Mouse (Mus musculus): ENCODE measurements around the gene Sema3f. TPM values are rescaled to one million over a fixed set of nuclear protein-coding genes. Genes with fewer than 3 reads are reported as not detected.

Sema3f gene
- total RNA-seq, 1 experiment from 2014 or later, result 0.23 TPM

DNA sequence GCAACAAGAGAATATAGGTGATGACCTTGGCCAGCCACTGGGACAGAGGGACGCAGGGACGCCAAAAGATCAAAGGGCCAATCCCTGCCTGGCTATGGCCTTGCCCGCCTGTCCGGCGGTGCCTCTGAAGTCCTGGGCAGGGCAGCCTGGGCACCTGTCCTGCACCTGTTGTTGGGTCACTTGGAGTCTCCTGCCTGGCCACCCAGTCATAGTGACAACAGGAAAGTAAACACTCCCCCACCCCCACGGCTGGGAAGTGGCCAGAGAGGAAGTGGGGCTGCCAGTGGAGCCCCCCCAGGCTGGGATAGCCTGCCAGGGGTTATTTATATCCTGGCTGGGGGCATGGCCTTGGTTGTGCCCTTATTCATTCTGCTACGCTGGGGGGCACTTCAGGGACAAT lies 15.6 kb downstream of the Sema3f start:
- no peak for ATAC-seq (replicated peaks; ENCODE audit: low read depth, poor library complexity, severe bottlenecking)

DNA sequence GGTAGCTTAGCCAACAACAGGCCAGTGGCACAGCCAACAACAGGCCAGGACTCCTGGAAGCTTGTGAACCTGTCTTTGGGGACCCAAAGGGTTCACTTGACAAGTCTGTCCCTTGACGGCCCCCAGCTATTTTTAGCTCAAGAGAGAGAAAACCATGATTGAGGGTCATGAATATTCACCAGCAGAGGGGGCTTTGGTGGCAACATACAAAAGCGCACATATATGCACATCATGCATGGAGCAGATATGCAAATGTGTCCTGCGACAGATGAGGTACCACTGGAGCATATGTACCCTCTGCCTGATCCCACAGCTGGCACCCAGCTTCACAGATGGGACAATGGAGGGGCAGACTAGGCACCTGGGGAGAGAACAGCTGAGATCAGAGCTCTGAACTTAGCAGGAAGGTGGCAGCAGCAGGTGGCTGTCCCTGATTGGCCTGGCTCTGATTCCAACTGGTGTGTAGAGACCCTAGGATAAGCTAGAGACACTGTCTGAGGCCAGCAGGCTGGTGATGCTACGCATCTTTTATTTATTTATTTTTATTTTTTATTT lies 16.8 kb downstream of the Sema3f start:
- ATAC-seq (replicated peaks; ENCODE audit: low read depth, poor library complexity, severe bottlenecking), result no peak

DNA sequence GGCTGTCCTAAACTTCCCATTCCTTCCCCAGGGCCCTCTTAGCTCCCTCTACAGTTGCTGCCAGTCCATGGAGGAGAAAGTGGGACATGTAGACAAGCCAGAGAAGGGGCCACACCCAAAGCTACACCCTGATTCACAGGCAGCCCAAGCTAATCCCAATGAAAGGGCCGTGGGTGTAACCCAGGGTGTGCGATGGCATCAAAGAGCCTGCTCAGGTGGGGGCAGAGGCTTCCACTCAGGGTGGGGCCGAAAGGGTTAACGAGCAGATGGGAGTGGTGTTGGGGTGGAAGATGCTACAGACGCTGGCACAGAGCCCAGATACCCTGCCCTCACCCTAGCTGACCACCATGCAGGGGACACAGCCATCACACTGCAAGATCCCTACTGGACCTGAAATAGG lies 17.5 kb downstream of the Sema3f start:
- ATAC-seq (replicated peaks; ENCODE audit: low read depth, poor library complexity, severe bottlenecking), result no peak

DNA sequence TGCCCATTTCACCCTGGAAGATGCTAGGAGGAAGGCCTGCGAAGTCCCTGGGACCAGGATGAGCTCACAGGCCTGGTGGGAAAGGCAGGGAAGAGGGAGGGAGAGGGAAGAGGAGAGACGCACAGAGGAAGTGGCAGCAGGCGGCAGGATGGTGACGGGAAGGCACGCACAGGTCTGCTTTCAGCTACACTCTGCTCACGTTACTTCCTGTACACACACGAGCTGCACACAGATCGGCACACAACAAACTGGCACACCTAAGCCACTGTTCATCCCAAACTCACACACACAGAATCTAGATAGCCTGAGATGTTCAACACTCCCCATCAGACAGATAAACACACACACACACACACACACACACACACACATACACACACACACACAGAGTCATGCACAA lies 19.9 kb downstream of the Sema3f start:
- ATAC-seq (replicated peaks; ENCODE audit: low read depth, poor library complexity, severe bottlenecking), result no peak

DNA sequence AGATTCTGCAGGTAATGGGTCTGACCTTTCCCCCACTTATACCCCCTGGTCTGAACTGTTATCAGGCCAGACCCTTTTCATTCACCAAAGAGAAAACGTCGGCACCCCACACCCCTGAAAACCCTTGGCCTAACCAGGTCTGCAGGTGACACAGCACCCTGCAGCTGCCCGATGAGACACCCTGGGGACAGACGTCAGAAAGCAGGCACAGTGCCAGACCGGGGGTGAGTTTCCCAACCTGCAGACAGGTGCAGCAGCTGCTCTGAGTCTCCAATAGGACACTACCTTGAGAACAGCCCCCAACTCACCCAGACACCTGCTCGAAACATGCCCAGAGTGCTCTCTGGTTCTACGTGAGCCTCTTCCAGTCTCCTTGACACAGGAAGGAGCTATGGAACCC lies 21.3 kb downstream of the Sema3f start:
- no peak for ATAC-seq (replicated peaks; ENCODE audit: low read depth, poor library complexity, severe bottlenecking)

DNA sequence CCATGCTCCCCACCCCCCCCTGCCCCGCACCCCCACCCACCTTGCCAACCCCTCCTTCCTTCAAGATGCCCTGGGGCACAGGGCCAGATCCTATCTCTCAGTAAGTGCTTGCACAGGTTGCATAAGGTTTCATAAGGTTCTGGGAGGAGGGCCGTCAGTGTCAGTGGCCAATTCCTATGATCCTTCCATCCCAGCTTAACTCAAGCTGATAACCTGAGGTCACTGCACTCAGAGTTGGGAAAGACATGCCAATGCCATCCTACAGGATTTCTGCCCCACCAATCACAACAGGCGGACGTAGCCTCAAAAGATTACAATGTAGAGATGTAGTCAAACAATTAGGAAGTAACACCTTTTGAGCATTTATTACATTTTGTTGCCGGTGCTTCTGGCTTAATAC lies 21.9 kb downstream of the Sema3f start:
- no peak for ATAC-seq (replicated peaks; ENCODE audit: low read depth, poor library complexity, severe bottlenecking)

DNA sequence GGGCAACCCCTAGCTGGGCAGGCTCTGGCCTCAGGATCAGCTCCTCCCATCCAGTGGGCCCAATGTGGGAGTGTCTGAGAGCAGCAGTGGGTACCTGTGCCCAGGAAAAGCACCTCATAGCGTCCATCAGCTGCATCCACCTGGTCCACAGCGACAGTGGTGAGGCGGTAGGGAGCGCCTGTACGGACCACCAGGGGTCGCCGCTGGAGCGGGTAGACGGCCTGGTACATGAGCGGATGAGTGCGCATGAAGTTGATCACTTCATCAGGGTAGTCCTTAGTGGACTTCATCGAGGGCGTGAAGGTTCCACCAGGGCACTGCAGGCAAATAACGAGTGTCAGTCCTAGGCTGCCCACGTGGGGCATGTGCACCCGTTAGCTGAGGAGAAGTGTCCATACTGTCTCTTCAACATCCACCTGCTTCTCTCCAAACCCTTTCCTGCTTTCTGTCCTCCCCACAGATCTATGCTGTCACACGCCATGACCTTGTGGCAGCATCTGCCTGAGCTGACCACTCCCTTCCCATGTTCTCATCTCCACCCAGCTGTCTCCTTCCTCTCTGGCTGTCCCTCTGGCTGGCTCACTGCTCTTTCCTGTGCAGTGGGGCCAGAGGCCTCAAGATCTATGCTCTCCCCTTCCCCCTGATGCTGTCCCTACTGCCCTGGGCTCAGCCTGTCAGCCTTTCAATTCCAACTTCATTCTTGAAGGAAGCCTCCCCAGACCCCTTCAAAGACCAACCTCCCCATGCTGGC lies 24.9 kb downstream of the Sema3f start:
- peak; percentile 81 for ATAC-seq (replicated peaks; ENCODE audit: low read depth, poor library complexity, severe bottlenecking)

DNA sequence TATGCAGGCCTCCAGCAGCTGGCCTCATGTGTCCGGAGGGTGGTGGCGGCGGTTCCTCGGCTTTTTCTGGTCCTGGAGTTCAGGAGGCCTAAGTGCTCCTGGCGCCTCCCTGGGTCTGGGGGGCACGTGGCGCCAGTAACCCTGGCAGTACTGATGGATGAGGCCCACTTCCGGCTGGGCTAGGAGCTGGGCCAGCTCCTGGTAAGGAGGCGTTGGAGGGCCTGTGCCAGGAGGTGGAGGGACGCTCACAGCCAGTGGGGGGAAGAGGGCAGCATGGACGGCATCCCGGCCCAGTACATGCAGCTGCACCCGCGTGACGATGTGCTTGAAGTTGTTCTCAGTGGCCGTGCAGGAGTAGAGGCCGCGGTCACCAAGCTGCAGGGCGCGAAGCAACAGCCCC lies 27.9 kb downstream of the Sema3f start:
- ATAC-seq (replicated peaks; ENCODE audit: low read depth, poor library complexity, severe bottlenecking), result no peak

DNA sequence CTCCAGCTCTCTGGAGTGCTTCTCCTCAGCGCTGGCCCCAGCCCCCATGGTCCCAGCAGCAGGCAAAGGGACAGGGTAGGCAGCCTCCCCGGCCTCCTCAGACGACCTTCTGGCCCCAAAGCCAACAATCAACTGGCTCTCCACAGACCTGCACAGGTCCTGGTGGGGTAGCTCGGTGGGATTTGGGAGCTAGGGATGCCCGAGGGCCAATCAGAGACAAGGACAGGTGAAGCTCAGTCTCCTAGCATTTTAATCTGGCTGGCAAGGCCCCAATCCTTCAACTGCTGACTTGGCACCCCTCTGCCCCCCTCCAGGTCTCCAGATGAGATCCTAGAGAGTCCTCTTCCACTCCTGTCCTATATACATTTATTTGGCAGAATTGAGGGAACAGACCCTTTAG lies 30.8 kb downstream of the Sema3f start, which contains the start of gene Gnat1:
TSS of gene Gnat1 (minus strand) at position 212 of the 400 bp plus-strand sequence.
- no peak for ATAC-seq (replicated peaks; ENCODE audit: low read depth, poor library complexity, severe bottlenecking)

DNA sequence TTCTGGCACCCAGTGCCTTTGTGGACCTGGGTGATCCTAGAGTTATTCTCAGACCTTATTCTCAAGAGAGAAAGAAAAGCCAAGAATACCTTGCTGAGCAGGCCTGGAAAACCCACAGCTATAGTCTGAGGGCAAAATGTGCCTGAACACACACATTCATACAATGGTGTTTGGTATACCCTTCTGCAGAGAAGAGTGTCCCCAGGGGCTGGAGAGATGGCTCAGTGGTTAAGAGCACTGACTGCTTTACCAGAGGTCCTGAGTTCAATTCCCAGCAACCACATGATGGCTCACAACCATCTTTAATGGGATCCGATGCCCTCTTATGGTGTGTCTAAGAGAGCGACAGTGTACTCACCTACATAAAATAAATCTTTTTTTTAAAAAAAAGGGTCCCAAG lies 31.4 kb downstream of the Sema3f start:
- ATAC-seq (replicated peaks; ENCODE audit: low read depth, poor library complexity, severe bottlenecking), result no peak

DNA sequence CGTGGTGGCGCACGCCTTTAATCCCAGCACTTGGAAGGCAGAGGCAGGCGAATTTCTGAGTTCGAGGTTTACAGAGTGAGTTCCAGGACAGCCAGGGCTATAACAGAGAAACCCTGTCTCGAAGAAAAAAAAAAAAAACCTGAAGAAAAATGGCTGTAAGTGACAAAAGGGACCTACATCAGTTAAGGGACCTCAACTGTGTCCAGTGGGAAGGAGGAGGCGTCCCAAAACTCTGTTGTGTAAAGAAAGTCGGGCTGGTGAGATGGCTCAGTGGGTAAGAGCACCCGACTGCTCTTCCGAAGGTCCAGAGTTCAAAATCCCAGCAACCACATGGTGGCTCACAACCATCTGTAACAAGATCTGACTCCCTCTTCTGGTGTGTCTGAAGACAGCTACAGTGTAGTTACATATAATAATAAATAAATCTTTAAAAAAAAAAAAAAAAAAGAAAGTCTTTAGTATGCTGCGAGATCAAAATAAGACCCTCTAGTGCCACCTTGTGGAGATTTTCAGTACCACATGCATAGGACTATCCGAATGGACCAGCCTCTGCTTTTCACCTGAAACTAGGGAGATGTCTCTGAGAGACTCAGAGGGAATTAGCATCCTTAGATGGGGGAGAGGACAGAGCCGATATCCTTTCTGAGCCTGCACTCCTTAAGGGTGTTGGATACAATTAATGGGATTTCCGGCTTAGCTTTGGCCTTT lies 32.3 kb downstream of the Sema3f start:
- peak; percentile 42; the same call in 1 of the 2 replicates for ATAC-seq (replicated peaks; ENCODE audit: low read depth, poor library complexity, severe bottlenecking)

DNA sequence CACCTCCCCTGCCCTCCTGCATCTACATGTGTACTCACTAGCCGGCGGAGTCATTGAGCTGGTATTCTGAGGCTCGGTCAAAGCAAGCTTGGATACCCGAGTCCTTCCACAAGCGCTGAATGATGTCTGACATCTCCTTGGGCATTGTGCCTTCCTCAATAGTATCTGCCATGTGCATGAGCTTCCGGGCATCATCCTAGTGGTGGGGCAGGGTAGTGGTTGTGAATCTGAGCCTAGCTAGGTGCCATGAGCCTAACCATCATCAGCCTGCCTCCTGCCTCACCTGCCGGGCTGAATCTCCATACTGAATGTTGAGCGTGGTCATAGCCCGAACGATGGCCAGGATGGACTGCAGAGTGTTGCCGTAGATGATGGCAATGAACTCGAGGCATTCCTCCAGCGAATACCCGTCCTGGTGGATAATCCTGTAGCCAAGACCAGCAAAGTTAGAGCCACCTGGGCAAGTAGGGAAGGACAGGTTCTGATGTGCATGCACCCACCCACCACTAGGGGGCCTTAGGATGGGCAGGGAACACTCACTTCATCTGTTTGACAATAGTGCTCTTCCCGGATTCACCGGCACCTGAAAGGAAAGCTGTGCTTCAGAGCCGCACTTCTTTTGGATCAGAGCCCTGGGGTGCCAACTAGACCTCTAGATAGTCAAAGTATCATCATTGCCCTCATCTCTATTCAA lies 33.0 kb downstream of the Sema3f start:
- peak; percentile 41; the same call in 1 of the 2 replicates for ATAC-seq (replicated peaks; ENCODE audit: low read depth, poor library complexity, severe bottlenecking)

DNA sequence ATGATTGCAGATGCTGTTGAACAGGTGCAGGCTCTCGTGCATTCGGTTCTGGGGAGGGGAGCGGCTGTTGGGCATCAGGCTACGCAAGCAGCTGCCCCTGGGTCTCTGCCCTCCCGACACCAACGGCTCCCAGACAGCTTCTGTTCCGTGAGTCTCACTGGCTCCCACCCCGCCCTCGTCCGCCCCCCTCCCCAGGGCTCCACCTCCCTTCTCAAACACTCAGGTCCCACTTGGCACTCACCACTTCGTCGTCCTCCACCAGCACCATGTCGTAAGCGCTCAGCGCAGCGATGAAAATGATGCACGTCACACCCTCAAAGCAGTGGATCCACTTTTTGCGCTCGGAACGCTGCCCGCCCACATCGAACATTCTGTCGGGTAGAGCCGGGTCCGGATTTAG lies 34.0 kb downstream of the Sema3f start:
- ATAC-seq (replicated peaks; ENCODE audit: low read depth, poor library complexity, severe bottlenecking), result peak; percentile 9; the same call in 1 of the 2 replicates

DNA sequence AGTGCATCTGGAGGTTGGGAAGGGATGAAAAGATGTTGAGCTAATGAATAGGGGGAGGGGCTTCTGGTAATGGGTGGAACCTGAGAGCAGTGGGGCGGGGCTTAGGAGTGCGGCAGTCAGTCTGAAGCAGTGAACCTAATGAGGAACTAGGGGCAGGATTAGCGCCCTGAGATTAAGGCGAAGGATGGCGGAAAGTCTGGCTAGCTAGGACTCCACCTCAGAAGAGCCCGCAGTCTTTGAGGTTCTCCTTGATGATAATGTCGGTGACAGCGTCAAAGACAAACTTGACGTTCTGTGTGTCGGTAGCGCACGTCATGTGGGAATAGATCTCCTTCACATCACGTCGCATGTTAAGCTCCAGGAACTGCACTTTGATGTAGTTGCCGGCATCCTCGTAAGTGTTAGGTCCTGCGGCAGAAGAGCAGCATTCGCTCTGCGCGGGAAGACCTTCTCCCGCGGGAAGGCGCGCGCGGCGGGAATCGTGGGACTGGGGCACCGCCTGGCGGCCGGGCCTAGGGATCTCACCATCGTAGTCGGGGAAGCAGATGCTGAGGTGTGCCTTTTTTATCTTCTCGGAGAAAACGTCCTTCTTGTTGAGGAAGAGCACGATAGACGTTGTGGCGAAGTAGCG lies 34.5 kb downstream of the Sema3f start:
- peak; percentile 77 for ATAC-seq (replicated peaks; ENCODE audit: low read depth, poor library complexity, severe bottlenecking)

DNA sequence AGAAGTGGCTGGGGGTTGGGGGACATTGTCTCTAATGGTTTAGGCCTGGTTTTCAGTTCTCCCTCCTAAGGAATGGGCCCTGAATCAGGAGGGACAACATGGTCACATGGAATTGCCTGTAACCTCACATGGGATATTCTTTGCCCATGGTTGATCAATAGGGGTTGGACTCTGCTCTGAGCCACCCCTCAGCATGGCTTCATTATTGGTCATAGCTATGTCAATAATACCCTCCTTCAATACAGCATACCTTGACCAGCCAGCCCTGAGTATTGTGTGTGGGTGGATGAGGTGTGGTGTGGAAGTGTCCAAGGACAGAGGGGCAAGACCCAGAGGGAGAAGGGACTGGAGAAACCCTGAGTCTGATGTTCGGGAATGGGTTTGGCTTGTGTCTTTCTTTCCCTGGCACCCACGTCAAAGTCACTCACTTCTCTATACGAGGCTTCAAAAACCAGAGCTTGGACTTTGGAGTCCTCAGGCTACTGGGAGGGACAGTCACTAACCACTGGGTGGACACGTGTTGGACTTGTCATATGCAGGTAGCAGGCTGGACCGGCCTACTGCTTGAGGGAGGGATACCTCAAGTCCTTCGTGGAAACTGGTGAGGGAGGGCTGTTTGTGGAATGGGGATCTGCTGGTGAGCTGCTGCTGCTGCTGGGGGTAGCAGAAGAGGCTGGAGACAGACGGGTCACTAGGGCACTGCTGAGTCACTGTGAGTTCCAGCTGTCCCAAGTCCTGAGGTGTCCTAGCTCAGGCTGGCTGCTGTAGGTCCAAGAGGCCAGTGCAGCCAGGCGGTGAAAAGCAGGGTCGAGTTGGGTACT lies 35.5 kb downstream of the Sema3f start:
- ATAC-seq (replicated peaks; ENCODE audit: low read depth, poor library complexity, severe bottlenecking), result no peak

DNA sequence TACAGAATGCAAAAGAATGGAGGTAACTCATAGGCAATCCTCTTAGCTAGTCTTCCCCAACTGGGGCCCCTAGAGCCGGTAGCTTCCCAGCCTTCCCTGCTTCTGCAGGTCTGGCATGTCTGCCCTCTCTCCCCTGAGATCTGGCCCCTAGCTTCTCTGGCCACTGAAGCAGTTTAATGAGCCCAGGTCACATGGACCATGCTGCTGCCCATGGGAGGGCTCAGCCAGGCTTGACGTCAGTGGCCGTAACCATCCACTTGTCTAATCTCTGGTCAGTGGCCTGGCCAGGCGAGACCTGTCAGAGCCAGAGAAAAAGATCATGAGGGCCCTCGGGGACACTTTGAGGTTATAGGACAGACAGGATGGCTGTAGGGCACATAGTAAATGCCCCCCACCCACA lies 40.0 kb downstream of the Sema3f start:
- ATAC-seq (replicated peaks; ENCODE audit: low read depth, poor library complexity, severe bottlenecking), result no peak

DNA sequence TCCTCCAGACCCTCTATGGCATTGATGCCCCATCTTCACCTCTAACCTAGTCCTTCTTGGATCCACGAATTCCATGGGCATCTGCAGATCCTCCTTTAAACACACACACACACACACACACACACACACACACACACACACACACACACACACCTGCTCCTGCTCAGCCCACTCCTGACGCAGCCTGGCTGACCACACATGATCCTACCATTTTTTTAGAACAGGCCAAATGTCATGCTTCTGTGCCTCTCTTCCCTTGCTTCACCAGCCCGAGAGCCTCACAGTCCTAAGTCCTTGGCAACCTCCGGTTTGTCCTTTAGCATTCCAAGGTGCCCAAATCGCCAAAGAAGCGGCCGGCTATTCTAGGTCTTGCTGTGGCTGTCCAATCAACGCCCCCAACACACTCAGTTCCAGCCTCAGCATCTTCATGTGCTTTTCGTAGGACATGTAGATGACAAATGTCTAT lies 40.8 kb downstream of the Sema3f start, which contains the start of gene Slc38a3:
TSS of gene Slc38a3 (minus strand) at position 51 of the 466 bp plus-strand sequence.
- no peak for ATAC-seq (replicated peaks; ENCODE audit: low read depth, poor library complexity, severe bottlenecking)

DNA sequence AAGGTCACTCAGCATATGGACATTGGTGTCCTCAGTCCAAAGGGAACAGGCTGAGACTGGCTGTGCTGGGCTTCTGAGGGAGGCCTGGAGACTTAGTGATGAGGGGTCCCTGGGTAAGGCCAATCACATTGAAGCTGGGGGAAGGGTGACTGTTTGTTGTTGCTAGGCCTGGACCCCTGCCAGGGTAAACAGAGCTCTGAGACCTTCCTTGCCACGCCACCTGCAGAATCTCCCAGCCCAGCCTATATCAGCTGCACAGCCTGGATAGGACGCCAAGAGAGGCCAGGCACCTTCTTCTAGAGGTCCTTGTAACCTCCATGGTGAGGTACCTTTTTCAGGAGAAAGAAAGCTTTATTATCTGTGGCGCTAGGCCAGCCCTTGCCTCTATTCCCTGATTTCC lies 41.4 kb downstream of the Sema3f start:
- ATAC-seq (replicated peaks; ENCODE audit: low read depth, poor library complexity, severe bottlenecking), result no peak

DNA sequence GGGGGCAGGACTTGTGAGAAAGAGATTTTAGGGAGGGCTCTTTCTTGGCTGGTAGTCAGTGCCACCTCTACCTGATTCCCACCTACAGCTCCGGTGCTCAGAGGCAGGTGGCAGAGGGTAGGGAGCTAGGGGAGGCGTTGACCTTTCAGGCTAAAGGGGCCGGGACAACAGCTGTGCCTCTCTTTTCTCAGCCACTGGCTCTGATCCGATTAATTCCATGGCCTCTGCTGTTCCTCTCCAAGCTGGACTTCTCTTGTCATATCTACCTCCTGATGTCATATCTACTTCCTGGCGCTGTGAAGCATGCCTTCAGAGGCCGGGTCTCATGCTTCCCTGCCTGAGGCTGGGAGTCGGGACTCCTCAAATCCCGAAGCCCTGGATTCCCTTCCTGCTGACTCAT lies 42.3 kb downstream of the Sema3f start:
- ATAC-seq (replicated peaks; ENCODE audit: low read depth, poor library complexity, severe bottlenecking), result no peak

All from common myeloid progenitor, adult 5-6 weeks (primary cell).